Mouse (Mus musculus): Measurements from ENCODE around the gene Nedd4.

GRCm38 (mm10) chr9:72779004-72779403 is 116.9 kb downstream of the Nedd4 start:
- TF ChIP-seq USF1 (IDR thresholded peaks at IDR 0.05; ENCODE audit: low read depth) = no peak
- TF ChIP-seq POLR2A (IDR thresholded peaks at IDR 0.05; ENCODE audit: insufficient read length, low read depth) = no peak
- TF ChIP-seq MAX (IDR thresholded peaks at IDR 0.05; ENCODE audit: low read depth) = no peak
- TF ChIP-seq REST (IDR thresholded peaks at IDR 0.05; ENCODE audit: insufficient read depth, insufficient read length) = no peak
